21 mouse cellular contexts compared by ENCODE assay signal in the genomic region with DNA sequence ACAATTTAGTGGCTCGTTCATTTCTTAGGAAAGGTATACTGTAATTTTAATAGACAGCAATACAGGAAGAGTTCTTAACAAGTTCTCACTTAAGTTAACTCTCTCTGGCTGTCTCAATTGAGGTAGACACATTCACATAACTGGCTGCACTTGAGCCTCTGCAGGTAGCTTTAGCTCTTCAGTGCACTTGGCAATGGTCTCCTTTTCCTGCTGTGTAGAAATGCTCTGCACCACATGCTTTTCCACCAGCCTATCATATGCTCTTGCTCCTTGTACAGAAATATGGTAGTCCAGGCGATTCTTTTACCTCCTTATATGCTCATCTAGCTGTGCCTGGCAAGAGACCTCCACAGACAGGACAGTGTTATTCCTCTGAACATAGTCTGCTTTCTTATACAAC.
DNase-seq lines count a peak whose midpoint lies in the region; ATAC-seq and TF ChIP-seq lines count a peak whose summit lies in the region.
"Had no signal": no experiment of that assay in that cellular context is flagged by ENCODE, and none has a peak within 500 bp of the region (broad histone marks: within the 10 kb centered on the region; RNA-seq: fewer than 3 reads in every experiment).

No protein-coding gene starts in this region.

- H3K4me3 ChIP-seq in hindbrain, postnatal 0 days (ENCODE audit: low read length), result no peak overlapping the region
- H3K4me3 ChIP-seq in hindbrain, embryonic 12.5 days, result no peak overlapping the region
- no peak overlapping the region for H3K4me3 ChIP-seq in liver, embryonic 15.5 days (replicated peaks)
- H3K4me3 ChIP-seq: embryonic facial prominence, embryonic 12.5 days; forebrain, embryonic 13.5 days; hindbrain, embryonic 10.5 days; lung, embryonic 15.5 days; midbrain, embryonic 15.5 days; neural tube, embryonic 12.5 days had no signal

- peak; percentile 13 for DNase-seq in hindbrain, postnatal 0 days (ENCODE audit: low spot score)
- DNase-seq in brain, adult 2 months (ENCODE audit: low read depth, low spot score), result peak; percentile 55
- peak; percentile 17 for DNase-seq in cerebellum, adult 8-10 months
- no peak for DNase-seq in embryo, embryonic 10.5 days (ENCODE audit: low spot score)
- DNase-seq in testis, postnatal 14 days (ENCODE audit: low spot score), result no peak
- DNase-seq: adrenal gland, adult 8-10 months; kidney, adult 11 months; kidney, postnatal 4 days; right cerebral cortex, postnatal 14 days; spleen, adult 18-20 months had no signal

- no peak overlapping the region for H3K9ac ChIP-seq in hindbrain, postnatal 0 days (replicated peaks; ENCODE audit: low read length)
- H3K9ac ChIP-seq in hindbrain, embryonic 12.5 days, result no peak overlapping the region
- H3K9ac ChIP-seq in liver, embryonic 15.5 days, result no peak overlapping the region
- H3K9ac ChIP-seq: embryonic facial prominence, embryonic 12.5 days; forebrain, embryonic 13.5 days; lung, embryonic 15.5 days; midbrain, embryonic 15.5 days; neural tube, embryonic 12.5 days had no signal

- no peak overlapping the region for H3K27ac ChIP-seq in hindbrain, postnatal 0 days
- H3K27ac ChIP-seq in hindbrain, embryonic 12.5 days, result no peak overlapping the region
- H3K27ac ChIP-seq in liver, embryonic 15.5 days (replicated peaks), result peak overlapping the region; percentile 49
- H3K27ac ChIP-seq: embryonic facial prominence, embryonic 12.5 days; forebrain, embryonic 13.5 days; hindbrain, embryonic 10.5 days; lung, embryonic 15.5 days; macrophage; midbrain, embryonic 15.5 days; neural tube, embryonic 12.5 days had no signal

- 75% methylated on average over 2 of the region's 2 CpGs for WGBS in hindbrain, postnatal 0 days
- 94% methylated on average over 2 of the region's 2 CpGs for WGBS in hindbrain, embryonic 12.5 days
- 80% methylated on average over 2 of the region's 2 CpGs for WGBS in liver, embryonic 15.5 days (ENCODE audit: insufficient replicate concordance)

- no peaks in the 10 kb centered on the region for H3K4me1 ChIP-seq in hindbrain, postnatal 0 days (ENCODE audit: insufficient read depth, low read length)
- no peaks in the 10 kb centered on the region for H3K4me1 ChIP-seq in hindbrain, embryonic 12.5 days
- peaks cover 62% of the 10 kb centered on the region for H3K4me1 ChIP-seq in liver, embryonic 15.5 days (replicated peaks)
- H3K4me1 ChIP-seq: embryonic facial prominence, embryonic 12.5 days; forebrain, embryonic 13.5 days; hindbrain, embryonic 10.5 days; lung, embryonic 15.5 days; midbrain, embryonic 15.5 days; neural tube, embryonic 12.5 days had no signal

- no peak for ATAC-seq in hindbrain, postnatal 0 days
- ATAC-seq in hindbrain, embryonic 12.5 days (ENCODE audit: low FRiP score), result no peak
- no peak for ATAC-seq in liver, embryonic 15.5 days (ENCODE audit: insufficient read depth)
- ATAC-seq: forebrain, embryonic 13.5 days; midbrain, embryonic 15.5 days; Patski had no signal

- H3K9me3 ChIP-seq in hindbrain, postnatal 0 days (ENCODE audit: low read length), result no peaks in the 10 kb centered on the region
- H3K9me3 ChIP-seq in hindbrain, embryonic 12.5 days (replicated peaks), result no peaks in the 10 kb centered on the region
- no peaks in the 10 kb centered on the region for H3K9me3 ChIP-seq in liver, embryonic 15.5 days (replicated peaks)
- H3K9me3 ChIP-seq: embryonic facial prominence, embryonic 12.5 days; forebrain, embryonic 13.5 days; hindbrain, embryonic 10.5 days; lung, embryonic 15.5 days; midbrain, embryonic 15.5 days; neural tube, embryonic 12.5 days had no signal

- no peaks in the 10 kb centered on the region for H3K36me3 ChIP-seq in hindbrain, postnatal 0 days (ENCODE audit: insufficient read depth, low read length)
- H3K36me3 ChIP-seq in hindbrain, embryonic 12.5 days, result no peaks in the 10 kb centered on the region; the same call in 1 of the 2 replicates
- H3K36me3 ChIP-seq in liver, embryonic 15.5 days (replicated peaks), result peaks cover 41% of the 10 kb centered on the region
- H3K36me3 ChIP-seq: embryonic facial prominence, embryonic 12.5 days; lung, embryonic 15.5 days; midbrain, embryonic 15.5 days; neural tube, embryonic 12.5 days had no signal

- no peak for TF ChIP-seq CTCF in hindbrain, postnatal 0 days (IDR thresholded peaks at IDR 0.05; ENCODE audit: low read depth)

- no peak overlapping the region for H3K4me2 ChIP-seq in hindbrain, postnatal 0 days (ENCODE audit: low read depth, low read length)
- H3K4me2 ChIP-seq in hindbrain, embryonic 12.5 days (replicated peaks), result no peak overlapping the region
- peak overlapping the region; percentile 13 for H3K4me2 ChIP-seq in liver, embryonic 15.5 days
- H3K4me2 ChIP-seq: embryonic facial prominence, embryonic 12.5 days; forebrain, embryonic 13.5 days; heart, embryonic 11.5 days; lung, embryonic 15.5 days; midbrain, embryonic 15.5 days; neural tube, embryonic 12.5 days had no signal

- no peaks in the 10 kb centered on the region for H3K27me3 ChIP-seq in hindbrain, postnatal 0 days (ENCODE audit: insufficient read depth, low read length)
- no peaks in the 10 kb centered on the region for H3K27me3 ChIP-seq in hindbrain, embryonic 12.5 days
- H3K27me3 ChIP-seq in liver, embryonic 15.5 days, result no peaks in the 10 kb centered on the region
- H3K27me3 ChIP-seq: embryonic facial prominence, embryonic 12.5 days; forebrain, embryonic 13.5 days; lung, embryonic 15.5 days; midbrain, embryonic 15.5 days; neural tube, embryonic 12.5 days; Patski had no signal

Comparison
In these comparisons a context has a peak if more than half of its experiments do, and no peak if none do; other contexts are left out.
1. DNase-seq: peak in hindbrain, postnatal 0 days (single experiment), brain, adult 2 months (single experiment) and cerebellum, adult 8-10 months (single experiment); none in embryo, embryonic 10.5 days (single experiment) and testis, postnatal 14 days (single experiment).